Mouse (Mus musculus) lung, adult 18-20 months (tissue): ENCODE results near the gene Cdc25a.

ENCODE experiments used
- DNase-seq, 2 experiments: peaks; one replicate each; pipeline ENCODE4 v3.0.0; 2022; ENCODE audit warnings: mixed read lengths in 2 of 2

Gene Cdc25a

GRCm38 (mm10) chr9:109894413-109895090 lies 19.2 kb downstream of the Cdc25a start:
- peak; percentile 71 to 81 for DNase-seq

GRCm38 (mm10) chr9:109895593-109895992 lies 20.2 kb downstream of the Cdc25a start:
- peak; percentile 29 to 56 for DNase-seq

GRCm38 (mm10) chr9:109896253-109897150 lies 21.1 kb downstream of the Cdc25a start:
- no peak for DNase-seq

- no peak for DNase-seq
Measured at GRCm38 (mm10) chr9:109898027-109898426, 22.6 kb downstream of the Cdc25a start.

GRCm38 (mm10) chr9:109899361-109899760 lies 24.0 kb downstream of the Cdc25a start:
- no peak for DNase-seq

GRCm38 (mm10) chr9:109899774-109900173 lies 24.4 kb downstream of the Cdc25a start:
- DNase-seq = peak; percentile 42 to 69

GRCm38 (mm10) chr9:109900604-109901003 lies 25.2 kb downstream of the Cdc25a start:
- no peak for DNase-seq

GRCm38 (mm10) chr9:109902246-109902645 lies 26.9 kb downstream of the Cdc25a start:
- DNase-seq = no peak

GRCm38 (mm10) chr9:109902740-109903139 lies 27.4 kb downstream of the Cdc25a start:
- DNase-seq = no peak

GRCm38 (mm10) chr9:109907300-109907699 lies 31.9 kb downstream of the Cdc25a start:
- peak; percentile 55 to 73 for DNase-seq

GRCm38 (mm10) chr9:109907774-109908465 lies 32.5 kb downstream of the Cdc25a start:
- no peak for DNase-seq

- DNase-seq = no peak
Measured at GRCm38 (mm10) chr9:109909102-109909501, 33.7 kb downstream of the Cdc25a start.

GRCm38 (mm10) chr9:109909926-109910325 lies 34.5 kb downstream of the Cdc25a start:
- DNase-seq = no peak

- DNase-seq = peak; percentile 38 to 47
Measured at GRCm38 (mm10) chr9:109911779-109912178, 36.4 kb downstream of the Cdc25a start.

GRCm38 (mm10) chr9:109914269-109914926 lies 39.0 kb downstream of the Cdc25a start:
- peak in 1 of 2 experiments; percentile 22 for DNase-seq

- no peak for DNase-seq
Measured at GRCm38 (mm10) chr9:109917931-109918330, 42.6 kb downstream of the Cdc25a start.

- no peak for DNase-seq
Measured at GRCm38 (mm10) chr9:109929131-109929530, 53.8 kb downstream of the Cdc25a start.

- DNase-seq = no peak
Measured at GRCm38 (mm10) chr9:109930063-109930462, 54.7 kb downstream of the Cdc25a start.

GRCm38 (mm10) chr9:109930752-109931151 lies 55.4 kb downstream of the Cdc25a start:
- no peak for DNase-seq

- peak; percentile 98 for DNase-seq
Measured at GRCm38 (mm10) chr9:109931257-109932171, 56.1 kb downstream of the Cdc25a start, which contains the start of gene Map4. Gene Map4, plus strand, starts transcription at chr9:109931460.

- peak; percentile 30 to 32 for DNase-seq
Measured at GRCm38 (mm10) chr9:109932361-109932755, 57.0 kb downstream of the Cdc25a start.
